Mouse (Mus musculus) liver, postnatal 0 days (tissue): ENCODE results near the gene Acvr1b.

Experiments
- CTCF ChIP-seq: sonication (generic); IDR thresholded peaks from 2 replicates; pipeline ENCODE4 v1.5.1; 2016; ENCODE audit warnings: antibody characterized with exemption, low read depth
- EP300 ChIP-seq: IDR thresholded peaks from 2 replicates; pipeline ENCODE4 v1.6.1; 2016; ENCODE audit warnings: antibody characterized with exemption, low read depth, mild to moderate bottlenecking

DNA sequence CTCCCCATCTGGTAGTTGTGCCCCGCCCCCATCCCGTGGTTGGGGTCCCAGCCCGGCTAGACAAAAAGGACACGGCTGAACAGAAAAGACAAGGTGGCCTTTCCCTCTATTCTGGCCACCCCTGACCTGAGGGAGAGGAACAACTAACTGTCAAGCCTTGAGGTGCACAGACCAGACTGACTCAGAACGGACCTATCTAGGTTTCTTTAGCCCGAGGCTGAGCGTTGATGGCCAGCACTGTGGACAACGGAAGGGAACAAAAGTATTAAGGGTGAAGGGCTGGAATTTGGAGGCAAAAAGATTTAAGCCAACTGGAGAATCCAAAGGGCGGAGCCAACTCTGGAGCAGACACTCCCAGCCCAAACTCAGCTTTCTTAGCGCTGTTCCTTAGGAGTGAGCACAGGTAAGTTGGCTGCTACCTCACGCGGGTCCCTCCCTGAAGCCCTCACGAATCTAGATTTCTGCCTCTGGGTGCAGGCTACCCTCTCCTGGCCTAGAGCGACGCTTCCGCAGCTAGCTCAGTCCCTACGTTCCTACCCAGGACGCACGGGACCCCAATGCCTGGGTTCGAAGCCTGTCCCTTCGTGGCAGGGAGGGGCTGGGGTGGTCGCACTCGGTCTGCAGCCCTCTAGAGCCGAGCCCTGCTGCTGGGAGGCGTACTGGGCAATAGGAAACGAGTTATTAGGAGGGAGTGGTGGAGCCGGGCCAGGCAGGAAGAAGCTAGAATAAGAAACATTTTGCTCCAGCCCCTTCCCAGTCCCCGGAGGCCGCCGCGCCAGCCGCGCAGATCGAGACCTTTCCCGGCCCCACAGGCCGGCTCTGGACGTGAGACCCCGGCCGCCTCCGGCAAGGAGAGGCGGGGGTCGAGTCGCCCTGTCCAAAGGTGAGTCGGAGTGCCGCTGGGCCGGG, 45.4 kb upstream of the Acvr1b start, which contains the start of gene Acvrl1:
- TF ChIP-seq CTCF (no peak), EP300 (no peak)
